Mouse (Mus musculus): ENCODE data around the gene Hfe.
"Not testable (repeated sequence)": the region's sequence is repeated elsewhere in the genome, so short reads cannot be mapped to it uniquely, and the experiment has no call there.

The Hfe gene

GRCm38 (mm10) chr13:23717593-23718245 lies 7.1 kb upstream of the Hfe start:
- in situ Hi-C loops (cut with MboI; ENCODE audit: low sequenced_read_pairs) = not testable (repeated sequence)

- in situ Hi-C loops (cut with MboI; ENCODE audit: low sequenced_read_pairs) = no loop called here
Measured at GRCm38 (mm10) chr13:23717176-23717575, 6.5 kb upstream of the Hfe start.

- in situ Hi-C loops (cut with MboI; ENCODE audit: low sequenced_read_pairs) = no loop called here
Measured at GRCm38 (mm10) chr13:23716261-23717042, 5.8 kb upstream of the Hfe start.

- in situ Hi-C loops (cut with MboI; ENCODE audit: low sequenced_read_pairs) = no loop called here
Measured at GRCm38 (mm10) chr13:23709714-23710373, 810 bp downstream of the Hfe start.

GRCm38 (mm10) chr13:23708654-23709053 lies 2.0 kb downstream of the Hfe start:
- in situ Hi-C loops (cut with MboI; ENCODE audit: low sequenced_read_pairs) = no loop called here

GRCm38 (mm10) chr13:23708041-23708440 lies 2.6 kb downstream of the Hfe start:
- in situ Hi-C loops (cut with MboI; ENCODE audit: low sequenced_read_pairs) = no loop called here

- in situ Hi-C loops (cut with MboI; ENCODE audit: low sequenced_read_pairs) = no loop called here
Measured at GRCm38 (mm10) chr13:23706771-23707170, 3.9 kb downstream of the Hfe start.

GRCm38 (mm10) chr13:23705751-23706356 lies 4.8 kb downstream of the Hfe start:
- in situ Hi-C loops (cut with MboI; ENCODE audit: low sequenced_read_pairs) = no loop called here

GRCm38 (mm10) chr13:23702801-23703200 lies 7.9 kb downstream of the Hfe start:
- in situ Hi-C loops (cut with MboI; ENCODE audit: low sequenced_read_pairs) = not testable (repeated sequence)

- in situ Hi-C loops (cut with MboI; ENCODE audit: low sequenced_read_pairs) = no loop called here
Measured at GRCm38 (mm10) chr13:23702220-23702619, 8.4 kb downstream of the Hfe start.

- in situ Hi-C loops (cut with MboI; ENCODE audit: low sequenced_read_pairs) = no loop called here
Measured at GRCm38 (mm10) chr13:23700786-23701520, 9.7 kb downstream of the Hfe start.

- in situ Hi-C loops (cut with MboI; ENCODE audit: low sequenced_read_pairs) = loop anchor here (10.0 kb wide), 1 partner anchor 75 kb away; the partner anchor contains the start of genes Hist1h1e and Hist1h2be
Measured at GRCm38 (mm10) chr13:23699767-23700166, 10.9 kb downstream of the Hfe start.

GRCm38 (mm10) chr13:23698996-23699395 lies 11.7 kb downstream of the Hfe start:
- in situ Hi-C loops (cut with MboI; ENCODE audit: low sequenced_read_pairs) = loop anchor here (10.0 kb wide), 1 partner anchor 74 kb away; the partner anchor contains the start of genes Hist1h1e and Hist1h2be

- in situ Hi-C loops (cut with MboI; ENCODE audit: low sequenced_read_pairs) = loop anchor here (10.0 kb wide), 1 partner anchor 73 kb away; the partner anchor contains the start of genes Hist1h1e and Hist1h2be
Measured at GRCm38 (mm10) chr13:23698300-23698693, 12.4 kb downstream of the Hfe start, which contains the start of gene Hist1h4c. Hist1h4c (minus strand) TSS chr13:23698454.

- in situ Hi-C loops (cut with MboI; ENCODE audit: low sequenced_read_pairs) = loop anchor here (10.0 kb wide), 1 partner anchor 73 kb away; the partner anchor contains the start of genes Hist1h1e and Hist1h2be
Measured at GRCm38 (mm10) chr13:23697491-23698299, 13.0 kb downstream of the Hfe start.

- in situ Hi-C loops (cut with MboI; ENCODE audit: low sequenced_read_pairs) = loop anchor here (10.0 kb wide), 1 partner anchor 71 kb away; the partner anchor contains the start of genes Hist1h1e and Hist1h2be
Measured at GRCm38 (mm10) chr13:23696061-23696474, 14.6 kb downstream of the Hfe start.

- in situ Hi-C loops (cut with MboI; ENCODE audit: low sequenced_read_pairs) = loop anchor here (10.0 kb wide), 1 partner anchor 71 kb away; the partner anchor contains the start of genes Hist1h1e and Hist1h2be
Measured at GRCm38 (mm10) chr13:23695514-23695913, 15.1 kb downstream of the Hfe start, which contains the start of gene Hist1h1t. Hist1h1t (plus strand) TSS chr13:23695814.

GRCm38 (mm10) chr13:23694956-23695355 lies 15.7 kb downstream of the Hfe start:
- in situ Hi-C loops (cut with MboI; ENCODE audit: low sequenced_read_pairs) = loop anchor here (10.0 kb wide), 1 partner anchor 70 kb away; the partner anchor contains the start of genes Hist1h1e and Hist1h2be

Measured in CH12F3 (cell line).